Mouse (Mus musculus) bone marrow macrophage, adult 2 months (primary cell): Measurements from ENCODE around the gene Mmgt2.

Source experiments
- CTCF ChIP-seq: IDR thresholded peaks from 2 replicates; pipeline ENCODE4 v1.5.1; 2012; ENCODE audit warnings: low read depth, mild to moderate bottlenecking, low read length, moderate library complexity
- POLR2A ChIP-seq: IDR thresholded peaks from 2 replicates; pipeline ENCODE4 v1.6.1; 2012; ENCODE audit warnings: mild to moderate bottlenecking, low read depth, low read length, borderline replicate concordance

GRCm38 (mm10) chr11:62638402-62638801 lies 10.1 kb upstream of the Mmgt2 start:
- TF ChIP-seq POLR2A (no peak), CTCF (no peak)
